Mouse (Mus musculus): ENCODE measurements at regions not wholly inside any gene's neighbourhood (a gene's known extent, or its start where the extent isn't known, plus 50 kb on each side); places are given as distances from the start of the nearest gene placed in this dataset.
A peak's percentile ranks its signal among the peaks of the same experiment; 100 is the strongest.

DNA sequence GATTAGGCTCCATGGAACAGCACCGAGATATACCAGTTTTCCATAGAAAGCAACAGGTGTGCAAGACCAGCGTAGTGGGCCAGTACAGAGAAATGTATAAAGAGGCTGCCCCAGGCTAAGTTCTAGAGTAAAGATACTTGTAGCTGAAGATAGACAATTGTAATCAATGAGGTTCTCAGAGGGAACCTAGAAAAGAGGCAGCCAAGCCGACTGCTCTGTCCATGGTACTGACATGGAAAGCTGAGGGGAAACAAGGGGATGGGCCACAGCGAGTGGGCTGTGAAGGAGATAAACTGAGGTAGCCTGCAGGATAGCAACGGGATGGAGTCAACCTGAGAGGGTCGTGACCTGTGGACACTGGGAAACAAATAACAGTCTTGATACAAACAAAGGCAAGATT is 275.0 kb upstream of the Zdhhc25 start:
- Histone ChIP-seq H3K4me1 (peaks cover 3% of the 10 kb centered on the region), H3K9ac (no peak overlapping the region), H3K27ac (no peak overlapping the region), H3K4me3 (no peak overlapping the region), H3K4me2 (replicated peaks) (no peak overlapping the region), H3K9me3 (replicated peaks) (no peaks in the 10 kb centered on the region), H3K27me3 (no peaks in the 10 kb centered on the region), H3K36me3 (no peaks in the 10 kb centered on the region)
- no peak for ATAC-seq (ENCODE audit: low FRiP score)
- 55% methylated on average over 6 of the region's 6 CpGs for WGBS

DNA sequence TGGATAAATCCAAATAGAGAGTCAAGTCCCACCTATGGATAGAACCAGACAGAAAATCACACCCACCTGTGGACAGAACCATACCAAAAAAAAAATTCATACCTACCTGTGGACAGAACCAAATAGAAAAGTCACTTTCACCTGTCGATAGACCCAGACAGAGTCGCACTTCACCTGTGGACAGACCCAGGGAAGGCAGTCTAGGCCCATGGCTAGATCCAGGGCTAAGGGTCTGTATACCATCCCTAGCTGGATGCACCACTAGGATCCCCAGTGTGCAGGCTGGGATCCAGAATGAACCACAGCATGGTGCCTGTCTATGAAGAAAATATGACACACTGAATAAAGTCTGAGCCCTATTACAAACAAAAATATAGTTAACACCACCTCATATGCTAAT is 246.9 kb upstream of the Zdhhc25 start:
- no peaks in the 10 kb centered on the region for H3K36me3 ChIP-seq
- WGBS, result 97% methylated on average over 2 of the region's 2 CpGs
- H3K9me3 ChIP-seq (replicated peaks), result no peaks in the 10 kb centered on the region
- ATAC-seq (ENCODE audit: low FRiP score), result no peak
- H3K4me3 ChIP-seq, result no peak overlapping the region
- no peaks in the 10 kb centered on the region for H3K27me3 ChIP-seq
- H3K4me1 ChIP-seq, result no peaks in the 10 kb centered on the region
- no peak overlapping the region for H3K27ac ChIP-seq
- H3K4me2 ChIP-seq (replicated peaks), result no peak overlapping the region
- H3K9ac ChIP-seq, result no peak overlapping the region

DNA sequence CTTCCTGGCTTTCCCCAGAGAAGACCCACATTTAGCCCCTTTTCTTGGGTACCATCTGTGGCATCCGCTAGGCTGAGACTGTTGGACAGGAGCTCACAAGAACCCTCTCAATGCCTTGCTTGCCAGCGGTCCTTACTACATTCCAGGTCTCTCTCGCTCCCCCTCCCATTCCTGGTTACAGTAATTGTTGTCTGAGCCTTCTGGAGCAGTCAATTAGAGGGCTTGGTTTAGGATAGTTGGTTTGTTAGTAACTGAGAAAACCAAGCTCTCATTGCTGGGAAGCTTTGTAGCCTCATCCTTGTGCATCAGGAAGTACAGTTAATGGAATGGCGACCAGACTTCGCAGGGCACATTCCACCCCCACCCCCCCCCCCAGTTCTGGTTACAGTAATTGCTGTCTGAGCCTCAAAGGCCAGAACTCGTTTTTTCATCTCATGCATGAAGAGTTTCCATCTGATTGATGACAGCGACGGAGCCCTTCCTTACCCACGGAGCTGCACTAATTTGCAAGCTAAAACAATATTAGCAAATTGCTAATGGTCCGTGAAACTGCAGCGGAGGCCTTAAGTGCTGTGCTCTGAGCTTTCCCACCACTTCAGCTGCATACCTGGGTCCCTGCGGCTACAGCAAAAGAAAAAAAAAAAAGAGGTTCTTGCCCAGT is 239.6 kb upstream of the Zdhhc25 start:
- Histone ChIP-seq H3K27me3 (0 out of 2 replicates have a peak, but pooled peaks cover 3% of the 10 kb centered on the region), H3K4me3 (no peak overlapping the region), H3K9ac (no peak overlapping the region), H3K27ac (peak overlapping the region; percentile 62), H3K9me3 (replicated peaks) (no peaks in the 10 kb centered on the region), H3K36me3 (no peaks in the 10 kb centered on the region), H3K4me2 (replicated peaks) (no peak overlapping the region), H3K4me1 (peaks cover 33% of the 10 kb centered on the region)
- 25% methylated on average over 12 of the region's 12 CpGs for WGBS
- ATAC-seq (ENCODE audit: low FRiP score), result peak; percentile 39; the same call in 1 of the 2 replicates

DNA sequence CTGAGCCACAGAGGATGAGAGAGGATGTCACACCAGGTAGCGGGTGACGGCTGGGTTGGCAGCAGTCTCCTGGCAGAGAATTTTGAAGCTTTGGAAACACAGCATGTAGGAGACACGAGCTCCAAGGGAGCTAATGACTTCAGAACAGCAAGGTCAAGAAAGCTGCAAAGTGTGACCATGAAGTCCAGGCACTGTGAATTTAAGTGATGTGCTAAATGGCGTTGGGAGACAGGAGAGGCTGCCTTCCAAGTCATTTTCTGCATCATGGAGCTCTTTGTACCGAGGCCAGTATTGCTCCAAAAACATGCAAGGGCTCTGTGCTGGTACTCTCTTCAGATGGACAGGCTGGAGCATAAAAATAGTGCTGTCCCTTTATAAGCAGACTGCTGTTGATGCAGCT is 238.8 kb upstream of the Zdhhc25 start:
- ATAC-seq (ENCODE audit: low FRiP score), result no peak
- Histone ChIP-seq H3K4me3 (no peak overlapping the region), H3K4me1 (peaks cover 33% of the 10 kb centered on the region), H3K27ac (peak overlapping the region; percentile 62; the same call in 1 of the 2 replicates), H3K4me2 (replicated peaks) (no peak overlapping the region), H3K9ac (no peak overlapping the region), H3K9me3 (replicated peaks) (no peaks in the 10 kb centered on the region), H3K27me3 (0 out of 2 replicates have a peak, but pooled peaks cover 3% of the 10 kb centered on the region), H3K36me3 (no peaks in the 10 kb centered on the region)
- WGBS, result 51% methylated on average over 5 of the region's 5 CpGs

DNA sequence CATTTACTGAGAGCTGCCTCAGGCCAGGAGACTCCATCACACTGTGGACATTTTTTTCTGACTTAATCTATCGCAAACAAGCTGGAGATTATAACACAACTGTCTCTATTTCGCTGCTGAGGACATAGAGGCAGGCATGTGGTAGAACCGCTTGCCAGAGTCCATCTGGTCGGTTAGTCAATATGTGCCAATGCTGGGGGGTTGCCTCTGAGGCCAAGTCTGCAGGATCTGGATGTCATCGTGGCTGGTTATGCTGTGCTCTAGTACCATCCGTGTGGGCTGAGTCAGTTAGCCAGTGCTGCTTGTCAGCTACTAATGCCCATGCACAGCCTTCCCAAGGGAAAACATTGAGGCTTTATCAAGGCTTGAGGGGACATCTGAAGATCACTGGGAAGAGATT is 237.1 kb upstream of the Zdhhc25 start:
- no peak for ATAC-seq (ENCODE audit: low FRiP score)
- Histone ChIP-seq H3K4me3 (no peak overlapping the region), H3K4me2 (replicated peaks) (no peak overlapping the region), H3K9me3 (replicated peaks) (no peaks in the 10 kb centered on the region), H3K9ac (no peak overlapping the region), H3K4me1 (peaks cover 33% of the 10 kb centered on the region), H3K27me3 (0 out of 2 replicates have a peak, but pooled peaks cover 3% of the 10 kb centered on the region), H3K36me3 (no peaks in the 10 kb centered on the region), H3K27ac (no peak overlapping the region)
- 64% methylated on average over 6 of the region's 6 CpGs for WGBS

DNA sequence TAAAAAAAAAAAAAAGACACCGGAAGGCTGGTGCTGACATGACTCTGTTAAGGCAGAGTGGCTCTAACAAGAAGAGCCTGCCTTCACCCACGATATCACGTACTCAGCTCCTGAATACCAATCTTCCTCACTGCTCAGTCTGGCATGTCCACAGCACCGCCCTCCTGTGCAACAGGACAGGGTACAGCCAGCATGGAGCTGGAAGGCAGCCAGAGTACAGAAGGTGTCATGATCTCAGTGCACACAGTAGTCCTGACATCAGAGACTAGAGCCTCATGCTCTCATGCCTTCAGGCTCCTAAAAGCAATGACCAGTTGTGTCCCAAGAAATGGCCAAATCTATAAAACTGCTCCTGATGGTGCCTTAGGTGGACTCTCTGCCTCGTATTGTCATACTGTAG is 229.7 kb upstream of the Zdhhc25 start:
- ATAC-seq (ENCODE audit: low FRiP score), result no peak
- no peak overlapping the region for H3K4me2 ChIP-seq (replicated peaks)
- H3K9me3 ChIP-seq (replicated peaks), result no peaks in the 10 kb centered on the region
- no peak overlapping the region for H3K4me3 ChIP-seq
- no peak overlapping the region for H3K9ac ChIP-seq
- no peak overlapping the region for H3K27ac ChIP-seq
- no peaks in the 10 kb centered on the region for H3K4me1 ChIP-seq
- 0 out of 2 replicates have a peak, but pooled peaks cover under 1% of the 10 kb centered on the region for H3K27me3 ChIP-seq
- 81% methylated on average over 5 of the region's 5 CpGs for WGBS
- no peaks in the 10 kb centered on the region for H3K36me3 ChIP-seq

DNA sequence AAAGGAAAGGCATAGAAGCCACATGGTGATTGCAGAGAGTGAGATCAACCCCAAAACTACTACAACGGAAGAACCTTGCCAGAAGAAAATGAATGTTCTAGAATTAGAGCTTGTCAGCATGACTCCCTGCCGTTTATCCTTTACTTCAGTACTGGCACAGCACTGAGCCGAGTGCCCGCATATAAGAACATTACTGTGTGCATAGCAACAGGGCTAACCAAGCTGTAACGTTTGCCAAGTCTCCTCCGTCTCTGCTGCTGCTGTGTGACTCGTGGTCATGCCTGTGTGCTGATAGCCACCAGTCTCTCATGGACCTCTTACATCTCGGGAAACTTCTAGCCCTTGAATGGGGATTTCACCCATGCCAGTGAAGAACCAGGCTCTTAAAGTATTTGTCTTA is 228.1 kb upstream of the Zdhhc25 start:
- no peak for ATAC-seq (ENCODE audit: low FRiP score)
- no peaks in the 10 kb centered on the region for H3K4me1 ChIP-seq
- H3K36me3 ChIP-seq, result no peaks in the 10 kb centered on the region
- 72% methylated on average over 8 of the region's 8 CpGs for WGBS
- H3K4me3 ChIP-seq, result no peak overlapping the region
- H3K9me3 ChIP-seq (replicated peaks), result no peaks in the 10 kb centered on the region
- H3K27ac ChIP-seq, result no peak overlapping the region
- H3K4me2 ChIP-seq (replicated peaks), result no peak overlapping the region
- no peak overlapping the region for H3K9ac ChIP-seq
- H3K27me3 ChIP-seq, result no peaks in the 10 kb centered on the region

DNA sequence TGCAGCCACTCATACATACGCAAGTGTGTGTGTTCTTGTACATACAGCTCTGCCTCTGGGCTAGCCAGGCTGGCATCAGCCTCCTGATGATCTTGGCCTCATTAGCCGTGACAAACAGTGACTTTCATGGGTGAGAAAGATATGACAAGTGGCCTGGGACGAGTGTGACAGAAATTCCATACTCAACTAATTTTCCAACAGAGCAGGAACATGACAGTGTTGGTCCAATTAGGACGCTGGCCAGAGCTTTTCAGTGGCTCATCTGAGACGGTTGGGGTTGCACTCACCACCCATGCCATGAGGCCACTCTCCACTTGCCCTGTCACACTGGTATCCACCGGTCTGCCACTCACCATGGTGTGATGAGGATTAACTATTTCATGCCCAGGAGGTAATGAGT is 226.2 kb upstream of the Zdhhc25 start:
- ATAC-seq (ENCODE audit: low FRiP score), result no peak
- no peaks in the 10 kb centered on the region for H3K36me3 ChIP-seq
- H3K4me1 ChIP-seq, result no peaks in the 10 kb centered on the region
- H3K9ac ChIP-seq, result no peak overlapping the region
- no peak overlapping the region for H3K4me2 ChIP-seq (replicated peaks)
- H3K9me3 ChIP-seq (replicated peaks), result no peaks in the 10 kb centered on the region
- 65% methylated on average over 6 of the region's 6 CpGs for WGBS
- no peaks in the 10 kb centered on the region for H3K27me3 ChIP-seq
- H3K4me3 ChIP-seq, result no peak overlapping the region
- H3K27ac ChIP-seq, result no peak overlapping the region

DNA sequence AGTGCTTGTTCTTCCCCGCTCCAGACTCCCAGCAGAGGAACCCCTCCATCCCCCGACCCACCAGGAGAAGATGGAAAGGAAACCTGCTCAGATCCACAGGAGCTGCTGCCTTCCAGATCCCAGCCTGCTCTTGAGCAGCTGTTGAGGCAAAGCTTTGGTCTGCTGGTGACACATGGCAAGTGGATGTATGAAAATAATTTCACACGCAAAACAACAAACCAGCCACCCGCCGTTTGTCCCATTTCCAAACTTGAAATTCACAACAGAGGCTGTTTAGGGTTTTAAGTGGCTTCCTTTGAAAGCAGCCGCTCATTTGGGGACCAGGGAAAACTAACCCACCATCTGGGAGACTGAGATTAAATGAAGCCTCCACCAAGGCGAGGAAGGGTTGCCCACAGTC is 220.8 kb upstream of the Zdhhc25 start:
- H3K36me3 ChIP-seq, result no peaks in the 10 kb centered on the region
- no peak overlapping the region for H3K4me2 ChIP-seq (replicated peaks)
- H3K4me3 ChIP-seq, result no peak overlapping the region
- 75% methylated on average over 7 of the region's 7 CpGs for WGBS
- no peak for ATAC-seq (ENCODE audit: low FRiP score)
- no peaks in the 10 kb centered on the region for H3K9me3 ChIP-seq (replicated peaks)
- no peak overlapping the region for H3K9ac ChIP-seq
- H3K27ac ChIP-seq, result no peak overlapping the region
- H3K4me1 ChIP-seq, result peaks cover 27% of the 10 kb centered on the region
- no peaks in the 10 kb centered on the region; the same call in 1 of the 2 replicates for H3K27me3 ChIP-seq

DNA sequence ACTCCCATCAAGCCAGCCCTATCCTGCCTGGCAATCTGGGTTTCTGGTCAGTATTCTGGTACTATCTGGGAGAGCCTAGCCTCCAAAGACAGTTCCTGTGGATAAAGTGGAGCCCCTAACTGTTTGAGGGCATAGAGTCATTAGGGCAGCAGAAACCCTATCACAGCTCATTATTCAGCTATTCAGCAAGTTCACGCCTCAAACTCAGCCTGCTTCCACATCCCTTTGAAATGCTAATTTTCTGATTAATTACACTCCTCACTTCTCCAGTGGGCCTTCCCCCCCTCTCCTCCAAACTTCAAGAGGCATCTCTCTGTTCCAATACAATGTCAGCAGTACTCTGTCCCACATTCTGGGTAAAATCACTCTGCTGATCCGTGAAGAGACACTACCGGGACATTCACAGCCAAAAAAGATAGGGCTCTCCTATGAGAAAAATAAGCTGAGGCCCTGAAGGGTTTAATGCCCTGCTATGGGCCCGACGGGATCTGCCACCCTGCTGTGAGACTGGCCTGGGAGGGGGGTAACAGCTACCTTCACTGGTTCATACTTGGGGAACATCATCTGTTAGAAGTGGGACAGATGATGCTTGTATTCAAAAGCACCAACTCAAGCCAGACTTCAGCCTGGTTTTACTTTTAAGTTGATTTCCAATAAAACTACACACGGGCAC is 220.0 kb upstream of the Zdhhc25 start:
- H3K9me3 ChIP-seq (replicated peaks), result no peaks in the 10 kb centered on the region
- peak; percentile 66 for ATAC-seq (ENCODE audit: low FRiP score)
- H3K9ac ChIP-seq, result no peak overlapping the region
- no peak overlapping the region for H3K27ac ChIP-seq
- peaks cover 27% of the 10 kb centered on the region for H3K4me1 ChIP-seq
- no peaks in the 10 kb centered on the region; the same call in 1 of the 2 replicates for H3K27me3 ChIP-seq
- 16% methylated on average over 6 of the region's 6 CpGs for WGBS
- no peak overlapping the region for H3K4me3 ChIP-seq
- no peak overlapping the region for H3K4me2 ChIP-seq (replicated peaks)
- no peaks in the 10 kb centered on the region for H3K36me3 ChIP-seq

DNA sequence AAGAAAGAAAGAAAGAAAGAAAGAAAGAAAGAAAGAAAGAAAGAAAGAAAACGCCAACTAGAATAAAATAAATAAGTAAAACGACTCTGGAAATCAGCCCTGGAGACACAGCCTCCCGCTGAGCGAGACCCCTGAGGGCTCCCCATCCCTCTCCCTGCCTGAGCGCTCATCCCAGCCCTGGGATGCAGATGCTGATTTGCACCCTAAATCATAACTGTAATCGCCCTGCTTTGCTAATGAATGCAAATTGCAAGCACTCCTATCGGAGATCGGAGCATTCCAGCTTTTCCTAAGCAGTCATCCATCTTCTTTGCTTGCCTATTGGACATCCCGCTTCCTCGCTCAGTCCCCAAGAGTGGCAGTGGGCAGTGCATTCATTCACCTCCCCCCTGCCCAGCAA is 218.7 kb upstream of the Zdhhc25 start:
- WGBS, result 29% methylated on average over 10 of the region's 10 CpGs
- no peak overlapping the region for H3K9ac ChIP-seq

DNA sequence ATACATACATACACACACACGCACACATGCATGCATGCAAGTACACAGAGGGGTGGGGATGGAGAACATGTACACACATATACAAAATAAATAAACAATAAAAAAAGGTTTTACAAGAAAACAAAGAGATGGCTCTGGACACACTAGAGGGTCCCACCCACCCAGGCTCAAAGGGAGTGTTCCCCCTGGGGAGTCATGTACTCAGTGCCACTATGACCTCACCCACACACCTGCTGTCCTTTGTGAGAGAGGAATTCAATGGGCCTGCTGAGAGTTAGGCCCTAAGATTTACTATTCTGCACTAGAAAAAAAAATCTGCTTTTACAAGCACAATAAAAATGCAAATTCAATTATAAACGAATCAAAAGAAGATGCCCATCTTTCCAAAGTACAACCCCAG is 214.2 kb upstream of the Zdhhc25 start:
- Histone ChIP-seq H3K9ac (no peak overlapping the region), H3K4me3 (no peak overlapping the region), H3K4me2 (replicated peaks) (no peak overlapping the region), H3K27ac (no peak overlapping the region), H3K27me3 (no peaks in the 10 kb centered on the region; the same call in 1 of the 2 replicates), H3K36me3 (no peaks in the 10 kb centered on the region), H3K4me1 (peaks cover 9% of the 10 kb centered on the region), H3K9me3 (replicated peaks) (no peaks in the 10 kb centered on the region)
- ATAC-seq (ENCODE audit: low FRiP score), result no peak
- 70% methylated on average over 2 of the region's 2 CpGs for WGBS

More for the DNA sequence above, 218.7 kb upstream of the Zdhhc25 start:
- H3K4me3 ChIP-seq, result no peak overlapping the region
- no peak overlapping the region for H3K27ac ChIP-seq
- H3K27me3 ChIP-seq, result no peaks in the 10 kb centered on the region; the same call in 1 of the 2 replicates
- H3K4me1 ChIP-seq, result peaks cover 27% of the 10 kb centered on the region
- ATAC-seq (ENCODE audit: low FRiP score), result no peak
- H3K36me3 ChIP-seq, result no peaks in the 10 kb centered on the region
- H3K4me2 ChIP-seq (replicated peaks), result 0 out of 2 replicates have a peak overlapping the region, but pooled peaks have one; percentile 8
- H3K9me3 ChIP-seq (replicated peaks), result no peaks in the 10 kb centered on the region

DNA sequence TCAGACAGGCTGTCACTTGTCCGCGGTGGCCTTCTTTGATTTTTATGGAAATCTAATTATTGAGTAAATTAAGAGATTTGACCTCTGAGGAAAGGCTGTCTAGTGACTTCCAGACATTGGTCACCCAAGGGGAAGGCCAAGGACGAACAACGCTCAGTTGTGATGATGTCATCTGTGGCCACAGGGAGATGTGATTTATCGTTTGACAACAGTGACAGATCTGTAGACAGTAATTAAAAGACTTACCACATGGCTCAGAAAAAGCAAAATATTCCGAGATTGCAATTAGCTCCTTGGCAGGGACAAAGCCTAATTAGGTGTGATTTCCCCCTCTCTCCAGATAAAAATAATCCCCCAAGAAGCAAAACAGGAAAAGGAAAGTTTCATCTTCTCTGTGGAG is 213.4 kb upstream of the Zdhhc25 start:
- ATAC-seq (ENCODE audit: low FRiP score), result no peak
- no peaks in the 10 kb centered on the region for H3K9me3 ChIP-seq (replicated peaks)
- WGBS, result 59% methylated on average over 6 of the region's 6 CpGs
- no peak overlapping the region for H3K4me2 ChIP-seq (replicated peaks)
- H3K27ac ChIP-seq, result 0 out of 2 replicates have a peak overlapping the region, but pooled peaks have one; percentile 48
- peaks cover 4% of the 10 kb centered on the region for H3K4me1 ChIP-seq
- H3K4me3 ChIP-seq, result no peak overlapping the region
- H3K27me3 ChIP-seq, result no peaks in the 10 kb centered on the region; the same call in 1 of the 2 replicates
- H3K9ac ChIP-seq, result no peak overlapping the region
- no peaks in the 10 kb centered on the region for H3K36me3 ChIP-seq

Data from hindbrain, embryonic 12.5 days (tissue).